Mouse (Mus musculus) cerebellum, adult 2 months (tissue): ENCODE measurements around the gene Zbed5.

Experiments
- CTCF ChIP-seq: fragments of 200-500 bp; IDR thresholded peaks from 2 replicates; pipeline ENCODE4 v1.5.1; 2011; ENCODE audit warnings: low read depth, mild to moderate bottlenecking, control low read depth, low read length, moderate library complexity, borderline replicate concordance; ENCODE audit not compliant: insufficient read depth
- POLR2A ChIP-seq: fragments of 200-500 bp; IDR thresholded peaks from 2 replicates; pipeline ENCODE4 v1.6.1; 2011; ENCODE audit warnings: low read length, control low read depth, borderline replicate concordance; ENCODE audit not compliant: insufficient read depth

DNA sequence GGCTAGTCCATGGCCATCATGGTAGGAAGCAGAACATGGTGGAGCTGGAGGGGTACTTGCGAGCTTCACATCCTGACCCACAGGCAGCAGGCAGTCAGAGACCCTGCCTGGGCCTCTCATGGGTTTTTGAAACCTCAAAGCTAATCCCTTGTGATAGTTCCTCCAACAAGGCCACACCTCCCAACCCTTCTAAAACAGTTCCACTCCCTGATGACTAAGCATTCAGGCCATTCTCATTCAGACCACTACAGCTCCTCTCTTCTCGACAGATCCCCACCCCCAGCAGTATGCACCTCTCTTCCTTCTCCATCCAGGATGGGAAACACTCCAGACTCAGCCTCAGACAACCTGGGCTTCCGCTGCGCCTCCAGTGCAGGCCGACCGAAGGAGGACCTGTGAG is 33.2 kb upstream of the Zbed5 start:
- TF ChIP-seq CTCF (no peak), POLR2A (no peak)
